8 mouse cellular contexts compared by ENCODE assay signal in genomic region chr5:121190210-121190835, GRCm38 (mm10). TPM values are rescaled to one million over a fixed set of nuclear protein-coding genes. Genes with fewer than 3 reads are reported as not detected.
DNase-seq lines count a peak whose midpoint lies in the region; ATAC-seq and TF ChIP-seq lines count a peak whose summit lies in the region.

No protein-coding gene starts in this region.

- H3K4me3 ChIP-seq in spleen, adult 2 months (ENCODE audit: extremely low read depth, insufficient read depth, insufficient read length) = peak overlapping the region; percentile 90
- peak overlapping the region; percentile 95 for H3K4me3 ChIP-seq in limb, embryonic 11.5 days (ENCODE audit: low read depth, low read length)
- peak overlapping the region; percentile 80 for H3K4me3 ChIP-seq in stomach, embryonic 14.5 days (ENCODE audit: low read depth, low read length)

- no peak for TF ChIP-seq POLR2A in spleen, adult 2 months (IDR thresholded peaks at IDR 0.05; ENCODE audit: low read depth, low read length)

- H3K9ac ChIP-seq in limb, embryonic 11.5 days (ENCODE audit: low read length) = peak overlapping the region; percentile 94
- H3K9ac ChIP-seq in stomach, embryonic 14.5 days (replicated peaks; ENCODE audit: low read depth, low read length) = peak overlapping the region; percentile 84

- TF ChIP-seq CTCF in spleen, adult 2 months (IDR thresholded peaks at IDR 0.05; ENCODE audit: extremely low read depth, insufficient read depth, insufficient read length, insufficient replicate concordance) = no peak

- H3K27ac ChIP-seq in spleen, adult 2 months (ENCODE audit: insufficient read depth, low read length) = no peak overlapping the region
- no peak overlapping the region for H3K27ac ChIP-seq in limb, embryonic 11.5 days (replicated peaks; ENCODE audit: low read depth, low read length)
- peak overlapping the region; percentile 74 for H3K27ac ChIP-seq in stomach, embryonic 14.5 days (ENCODE audit: low read length)

- H3K4me2 ChIP-seq in limb, embryonic 11.5 days (ENCODE audit: low read depth, severe bottlenecking) = peak overlapping the region; percentile 85
- H3K4me2 ChIP-seq in stomach, embryonic 14.5 days (replicated peaks; ENCODE audit: low read depth, low read length) = peak overlapping the region; percentile 78

- peak; percentile 22 for DNase-seq in cerebellum, adult 11 months
- DNase-seq in cerebellum, postnatal 36 days = no peak
- DNase-seq in spleen, adult 2 months (ENCODE audit: low read depth in 1 of 2, low spot score in 2 of 2) = no peak
- no peak for DNase-seq in spleen, postnatal 10 days (ENCODE audit: low spot score in 2 of 2)
- DNase-seq in limb, embryonic 11.5 days (ENCODE audit: low spot score) = no peak
- DNase-seq in adrenal gland, adult 8-10 months = no peak

- H3K9me3 ChIP-seq in limb, embryonic 11.5 days (ENCODE audit: control insufficient read depth, low read length) = no peaks in the 10 kb centered on the region
- no peaks in the 10 kb centered on the region for H3K9me3 ChIP-seq in stomach, embryonic 14.5 days (ENCODE audit: control insufficient read depth, low read depth, low read length)

- 35% methylated on average over 21 of the region's 21 CpGs for WGBS in spleen, adult 2 months
- 31% methylated on average over 21 of the region's 21 CpGs for WGBS in limb, embryonic 11.5 days
- 29% methylated on average over 21 of the region's 21 CpGs for WGBS in stomach, embryonic 14.5 days

- H3K36me3 ChIP-seq in spleen, adult 2 months (ENCODE audit: control insufficient read depth, insufficient read depth, low read length) = no peaks in the 10 kb centered on the region
- no peaks in the 10 kb centered on the region for H3K36me3 ChIP-seq in limb, embryonic 11.5 days (ENCODE audit: control insufficient read depth, insufficient read depth, low read length)
- no peaks in the 10 kb centered on the region for H3K36me3 ChIP-seq in stomach, embryonic 14.5 days (ENCODE audit: control insufficient read depth, insufficient read depth, low read length)

- H3K4me1 ChIP-seq in spleen, adult 2 months (ENCODE audit: control insufficient read depth, insufficient read depth, insufficient read length) = peaks cover 4% of the 10 kb centered on the region; the same call in 1 of the 2 replicates
- peaks cover 9% of the 10 kb centered on the region; the same call in 1 of the 2 replicates for H3K4me1 ChIP-seq in limb, embryonic 11.5 days (ENCODE audit: control insufficient read depth, insufficient read depth, low read length)
- H3K4me1 ChIP-seq in stomach, embryonic 14.5 days (ENCODE audit: control insufficient read depth, insufficient read depth, low read length) = peaks cover 20% of the 10 kb centered on the region

- no peak for ATAC-seq in limb, embryonic 11.5 days (ENCODE audit: insufficient number of reproducible peaks, low FRiP score, low TSS enrichment, low read depth)
- no peak for ATAC-seq in stomach, embryonic 14.5 days (ENCODE audit: insufficient number of reproducible peaks, insufficient read depth, low FRiP score, low read depth)
- no peak for ATAC-seq in activated CD4-positive, CD25-positive, alpha-beta regulatory T cell, adult 4 months

- H3K27me3 ChIP-seq in spleen, adult 2 months (ENCODE audit: control insufficient read depth, insufficient read depth, low read length) = no peaks in the 10 kb centered on the region
- no peaks in the 10 kb centered on the region for H3K27me3 ChIP-seq in limb, embryonic 11.5 days (ENCODE audit: control insufficient read depth, insufficient read depth, low read length)
- H3K27me3 ChIP-seq in stomach, embryonic 14.5 days (ENCODE audit: control insufficient read depth, insufficient read depth, low read length) = no peaks in the 10 kb centered on the region

RNA-seq across cellular contexts. Expression of gene Ptpn11, which starts 0.9 kb away (rescaled TPM):
- 17.3 and 18.9 TPM in 2 replicates for polyA plus RNA-seq in spleen, adult 2 months (2012; rRNA removed)
- 25.3 and 27.5 TPM in 2 replicates for polyA plus RNA-seq in limb, embryonic 11.5 days (2014; fragmentation: Nextera tagmentation; extraction: Ambion mirVana)
- polyA plus RNA-seq in stomach, embryonic 14.5 days (2014; fragmentation: Nextera tagmentation; extraction: Ambion mirVana) = 27.6 and 28.3 TPM in 2 replicates
- 1 to 10 TPM; 6.0 to 9.6 TPM for polyA plus RNA-seq in activated CD4-positive, CD25-positive, alpha-beta regulatory T cell, adult 4 months (2017; shearing (Covaris generic))
- 100 to 1,000 TPM; 101 to 141 (median 124) TPM for total RNA-seq in adrenal gland, adult 8-10 months (2022)

RNA-seq across cellular contexts. Expression of gene Rpl6, which starts 14.0 kb away (rescaled TPM):
- polyA plus RNA-seq in spleen, adult 2 months (2012; rRNA removed) = 281 and 293 TPM in 2 replicates
- polyA plus RNA-seq in limb, embryonic 11.5 days (2014; fragmentation: Nextera tagmentation; extraction: Ambion mirVana) = 801 and 821 TPM in 2 replicates
- polyA plus RNA-seq in stomach, embryonic 14.5 days (2014; fragmentation: Nextera tagmentation; extraction: Ambion mirVana) = 726 and 741 TPM in 2 replicates
- polyA plus RNA-seq in activated CD4-positive, CD25-positive, alpha-beta regulatory T cell, adult 4 months (2017; shearing (Covaris generic)) = 1,000 to 10,000 TPM; 1,893 to 2,041 TPM
- total RNA-seq in adrenal gland, adult 8-10 months (2022) = 1,000 to 10,000 TPM in 2 of 4 experiments, 100 to 1,000 TPM in 2; 908 to 1,162 (median 1,035) TPM

RNA-seq across cellular contexts. Expression of gene Hectd4, which starts 29.7 kb away (rescaled TPM):
- polyA plus RNA-seq in spleen, adult 2 months (2012; rRNA removed) = 28.1 and 28.4 TPM in 2 replicates
- 6.5 and 6.6 TPM in 2 replicates for polyA plus RNA-seq in limb, embryonic 11.5 days (2014; fragmentation: Nextera tagmentation; extraction: Ambion mirVana)
- polyA plus RNA-seq in stomach, embryonic 14.5 days (2014; fragmentation: Nextera tagmentation; extraction: Ambion mirVana) = 9.5 and 10.4 TPM in 2 replicates
- polyA plus RNA-seq in activated CD4-positive, CD25-positive, alpha-beta regulatory T cell, adult 4 months (2017; shearing (Covaris generic)) = 1 to 10 TPM; 6.4 to 7.0 TPM
- 10 to 100 TPM; 22.7 to 39.2 (median 29.1) TPM for total RNA-seq in adrenal gland, adult 8-10 months (2022)
